Mouse (Mus musculus) frontal cortex, postnatal 10 days (tissue): ENCODE results near the gene Mybpc1.
"Not testable (repeated sequence)": the region's sequence is repeated elsewhere in the genome, so short reads cannot be mapped to it uniquely, and the experiment has no call there.

ENCODE experiments used
- DNase-seq, 2 experiments: peaks; one replicate each; pipeline ENCODE4 v3.0.0; 2022; ENCODE audit warnings: low spot score in 2 of 2, mixed read lengths in 1 of 2

Mybpc1 gene

GRCm38 (mm10) chr10:88494959-88495587 lies 109.9 kb downstream of the Mybpc1 start:
- no peak for DNase-seq

GRCm38 (mm10) chr10:88492658-88493057 lies 112.3 kb downstream of the Mybpc1 start:
- no peak for DNase-seq

GRCm38 (mm10) chr10:88491632-88492031 lies 113.3 kb downstream of the Mybpc1 start:
- DNase-seq: no peak

GRCm38 (mm10) chr10:88488629-88489028 lies 116.3 kb downstream of the Mybpc1 start:
- DNase-seq: no peak

- DNase-seq: not testable (repeated sequence)
These were observed 122.1 kb downstream of the Mybpc1 start for GRCm38 (mm10) chr10:88482866-88483265.
